Mouse (Mus musculus): ENCODE results near the gene Ccdc174.

The Ccdc174 gene

GRCm38 (mm10) chr6:91931231-91931630 is 53.4 kb downstream of the Ccdc174 start:
- 71% methylated on average over 5 of the region's 5 CpGs for WGBS

- 80% methylated on average over 4 of the region's 4 CpGs for WGBS
Observed at GRCm38 (mm10) chr6:91938491-91938890, 60.6 kb downstream of the Ccdc174 start.

- WGBS: 56% methylated on average over 2 of the region's 2 CpGs
Observed at GRCm38 (mm10) chr6:91948426-91948825, 70.6 kb downstream of the Ccdc174 start.
